Mouse (Mus musculus) adrenal gland, adult (tissue): ENCODE results near the gene Csk.
A peak's percentile ranks its signal among the peaks of the same experiment; 100 is the strongest.

Source experiments
- DNase-seq, 2 experiments: peaks; one replicate each; pipeline ENCODE4 v3.0.0; 2022 to 2023; ENCODE audit warnings: low spot score in 1 of 2; ENCODE audit not compliant: inconsistent age in 2 of 2

Csk gene

GRCm38 (mm10) chr9:57653283-57653682 is at the start of gene Csk:
TSS of gene Csk (minus strand) at chr9:57653631.
- DNase-seq: no peak

DNA sequence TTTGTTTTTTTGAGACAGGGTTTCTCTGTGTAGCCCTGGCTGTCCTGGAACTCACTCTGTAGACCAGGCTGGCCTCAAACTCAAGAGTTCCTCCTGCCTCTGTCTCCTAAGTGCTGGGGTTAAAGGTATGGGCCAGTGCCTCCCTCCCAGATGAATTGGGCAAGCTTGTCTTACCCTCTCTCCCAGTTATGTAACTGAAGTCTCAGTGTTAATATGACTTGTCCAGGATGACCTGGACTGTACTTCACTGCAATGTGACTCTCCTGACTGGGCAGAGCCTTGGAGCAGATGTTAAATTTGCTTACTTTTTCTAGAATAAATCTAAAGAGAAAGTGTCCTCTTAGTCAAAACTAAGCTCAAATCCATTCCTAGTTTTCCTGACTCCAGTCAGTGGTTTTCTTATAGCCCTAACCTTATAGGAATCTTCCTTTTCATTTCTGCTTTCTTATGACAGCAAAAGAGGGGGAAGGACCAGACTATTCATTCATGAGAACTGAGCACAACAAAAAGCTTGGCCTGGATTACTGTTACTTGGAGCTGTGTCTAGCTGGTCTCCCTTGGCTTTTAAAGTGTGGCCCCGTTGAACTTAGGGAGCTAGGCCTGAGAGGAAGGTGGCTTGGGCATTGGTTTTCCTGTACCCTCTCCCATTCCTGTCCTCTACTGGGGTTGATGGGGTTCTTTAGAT is 45.2 kb upstream of the Csk start:
- no peak for DNase-seq

GRCm38 (mm10) chr9:57697380-57697779 is 43.9 kb upstream of the Csk start:
- DNase-seq: no peak

GRCm38 (mm10) chr9:57696380-57697285 is 43.2 kb upstream of the Csk start:
- peak; percentile 11 to 57 for DNase-seq

DNA sequence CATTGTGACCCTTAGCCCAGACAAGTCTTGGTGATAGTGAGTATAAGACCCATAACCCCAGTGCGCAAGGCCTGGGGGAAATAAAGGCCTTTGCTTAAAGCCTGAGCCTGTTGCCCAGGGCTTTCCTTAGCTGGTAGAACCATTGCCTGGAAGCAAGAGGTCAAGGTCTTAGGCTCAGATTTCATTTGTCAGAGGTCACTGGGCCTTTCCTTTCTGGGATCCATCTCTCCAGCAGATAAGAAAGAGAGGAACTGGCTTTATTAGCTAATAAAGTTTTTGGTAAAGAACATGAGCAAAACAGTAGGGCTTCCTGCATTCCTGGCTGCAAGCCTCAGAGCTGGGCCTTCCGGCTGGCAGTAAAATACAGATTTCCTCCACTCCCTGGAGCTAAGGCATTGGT is 40.7 kb upstream of the Csk start:
- no peak for DNase-seq

- DNase-seq: no peak
Measured at GRCm38 (mm10) chr9:57688606-57689005, 35.2 kb upstream of the Csk start.

DNA sequence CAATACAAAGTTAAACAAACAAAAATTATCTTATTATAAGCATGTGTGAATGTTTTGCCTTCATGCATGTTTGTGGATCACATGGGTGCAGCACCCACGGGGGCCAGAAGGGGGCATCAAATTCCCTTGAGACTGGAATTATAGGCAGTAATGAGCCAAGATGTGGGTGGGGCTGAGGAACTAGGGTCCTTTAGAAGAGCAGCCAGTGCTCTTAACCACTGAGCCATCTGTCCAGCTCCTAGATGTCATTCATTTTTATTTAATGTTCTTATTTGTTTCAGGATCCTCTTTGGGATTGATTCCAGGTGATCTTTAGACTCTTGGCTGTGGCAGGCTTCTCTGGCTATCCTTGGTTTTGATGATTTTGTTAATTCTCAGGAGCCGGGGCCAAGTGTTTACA is 34.7 kb upstream of the Csk start:
- peak in 1 of 2 experiments; percentile 13 for DNase-seq

- DNase-seq: peak; percentile 23 to 73
Measured at GRCm38 (mm10) chr9:57687751-57688150, 34.3 kb upstream of the Csk start, which contains the start of gene Cyp1a1. TSS of gene Cyp1a1 (plus strand) at chr9:57687928.

- DNase-seq: no peak
Measured at GRCm38 (mm10) chr9:57686011-57686410, 32.6 kb upstream of the Csk start.

GRCm38 (mm10) chr9:57683520-57683919 is 30.1 kb upstream of the Csk start, which contains the start of gene Cyp1a2:
TSS of gene Cyp1a2 (minus strand) at chr9:57683703.
- DNase-seq: no peak

- no peak for DNase-seq
Measured at GRCm38 (mm10) chr9:57681411-57681810, 28.0 kb upstream of the Csk start.

GRCm38 (mm10) chr9:57671500-57671899 is 18.1 kb upstream of the Csk start:
- no peak for DNase-seq

- no peak for DNase-seq
Measured at GRCm38 (mm10) chr9:57671037-57671436, 17.6 kb upstream of the Csk start.

DNA sequence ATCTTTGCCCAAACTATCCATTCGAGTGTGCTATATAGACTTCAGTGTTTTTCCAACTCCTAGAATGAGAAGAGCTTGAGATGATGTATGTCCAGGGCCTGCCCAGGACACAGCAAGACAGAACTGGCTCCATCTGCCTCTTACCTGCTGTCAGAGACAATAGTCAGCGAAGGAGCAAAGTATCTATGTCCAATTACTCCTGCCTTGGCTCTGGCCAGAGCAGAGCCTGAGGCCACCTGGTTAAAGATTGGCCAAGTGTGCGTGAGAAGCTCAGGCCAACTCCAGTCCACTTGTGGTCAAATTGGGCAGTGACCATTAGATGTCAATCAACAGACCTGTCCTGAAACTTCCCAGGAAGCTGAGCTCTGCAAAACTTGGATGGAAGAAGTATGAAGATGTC is 16.1 kb upstream of the Csk start:
- no peak for DNase-seq

DNA sequence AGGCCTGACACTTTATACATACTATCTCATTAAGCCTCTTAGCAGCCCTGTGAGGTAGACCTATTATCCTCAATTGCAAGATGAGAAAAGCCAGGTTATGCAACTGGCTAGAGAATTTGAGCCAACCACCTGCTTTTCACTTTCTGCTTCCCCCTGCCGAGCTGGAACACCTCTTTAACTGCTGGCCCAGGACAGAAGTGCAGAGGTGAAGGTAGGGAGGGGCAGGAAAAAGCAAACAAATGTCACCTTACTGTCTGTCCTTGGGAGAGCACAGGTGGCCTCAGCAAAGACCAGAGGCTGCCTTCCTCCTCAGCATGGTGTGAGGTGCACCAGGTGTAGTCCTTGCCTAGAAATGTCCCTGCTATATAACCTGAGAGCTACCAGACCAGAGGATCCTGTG is 14.8 kb upstream of the Csk start:
- DNase-seq: no peak

DNA sequence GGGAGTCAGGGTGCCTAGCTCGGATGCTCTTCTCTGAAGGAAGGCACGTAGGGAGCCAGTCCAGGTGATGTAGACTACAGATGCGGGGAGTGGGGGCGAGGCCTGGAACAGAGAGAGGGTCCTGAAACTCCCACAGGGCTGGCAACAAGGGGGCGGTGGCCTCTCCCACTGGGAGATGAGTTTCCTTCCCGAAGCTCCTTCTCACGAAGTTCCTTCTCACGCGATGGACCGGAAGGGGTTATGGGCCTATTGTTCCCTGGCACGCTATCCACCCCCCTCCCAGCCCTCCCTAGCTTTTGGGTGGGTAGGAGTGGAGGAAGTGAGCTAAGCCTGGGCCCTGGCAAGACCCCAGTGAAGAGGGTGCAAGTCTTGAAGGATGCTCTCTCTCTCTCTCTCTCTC is 14.4 kb upstream of the Csk start:
- no peak for DNase-seq

- DNase-seq: no peak
Measured at GRCm38 (mm10) chr9:57667136-57667535, 13.7 kb upstream of the Csk start.

DNA sequence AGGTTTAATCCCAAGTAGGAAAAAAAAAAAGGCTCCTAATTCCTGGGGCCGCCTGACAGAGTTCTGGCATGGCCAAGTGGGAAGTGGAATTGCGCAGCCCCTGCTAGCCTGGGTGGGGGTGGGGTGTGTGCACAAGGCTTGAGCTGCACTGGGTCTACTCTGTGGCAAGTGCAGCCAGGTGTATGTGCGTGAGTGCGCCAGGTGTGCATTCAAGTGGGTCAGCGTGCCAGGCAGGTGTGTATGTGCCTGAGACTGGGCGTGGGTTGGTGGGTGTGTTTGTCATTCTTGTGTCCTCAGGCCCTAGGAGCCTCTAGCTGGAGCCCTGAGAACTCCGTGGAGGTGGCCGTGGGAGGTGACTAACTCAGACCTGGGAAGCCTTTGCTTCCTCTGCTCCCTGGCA is 13.1 kb upstream of the Csk start:
- DNase-seq: no peak

GRCm38 (mm10) chr9:57664616-57665015 is 11.2 kb upstream of the Csk start:
- DNase-seq: no peak

DNA sequence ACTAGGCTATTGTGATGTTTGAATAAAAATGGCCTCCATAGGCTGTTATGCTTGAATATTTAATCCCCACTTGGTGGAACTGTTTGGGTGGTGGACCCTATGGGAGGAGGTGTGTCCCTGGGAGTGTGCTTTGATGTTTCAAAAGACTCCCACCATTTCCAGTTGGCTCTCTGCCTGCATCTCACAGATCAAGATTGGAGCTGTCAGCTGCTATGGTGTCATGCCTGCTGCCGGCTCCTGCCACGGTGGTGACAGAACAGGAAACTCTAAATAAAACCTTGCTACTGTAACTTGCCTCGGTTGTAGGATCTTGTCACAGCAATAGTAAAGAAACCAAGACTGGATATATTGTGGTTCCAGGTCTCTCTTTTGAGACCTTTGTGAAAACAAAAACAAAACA is 8.1 kb upstream of the Csk start:
- DNase-seq: no peak

GRCm38 (mm10) chr9:57660501-57660900 is 7.1 kb upstream of the Csk start:
- no peak for DNase-seq

DNA sequence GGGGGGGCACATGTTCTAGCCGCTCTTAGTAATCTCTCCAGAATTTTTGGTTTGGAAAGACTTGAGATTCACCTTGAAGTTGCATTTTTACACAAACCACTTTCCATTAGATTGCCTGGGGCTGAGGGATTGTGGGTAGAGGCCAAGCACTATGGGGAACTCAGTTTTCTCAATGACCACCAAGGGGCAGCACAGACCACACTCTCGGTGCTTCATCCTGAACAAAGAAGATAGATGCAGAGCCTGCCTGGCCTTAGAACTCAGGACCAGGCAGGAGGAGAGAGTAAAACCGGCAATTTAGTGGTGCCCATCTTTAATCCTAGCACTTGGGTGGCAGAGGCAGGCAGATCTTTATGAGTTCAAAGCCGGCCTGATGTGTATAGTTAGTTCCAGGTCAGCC is 6.3 kb upstream of the Csk start:
- DNase-seq: peak; percentile 75 to 91
